Mouse (Mus musculus) left cerebral cortex, adult 11 months (tissue): ENCODE measurements around the gene Zdhhc20.
"Not testable (repeated sequence)": the region's sequence is repeated elsewhere in the genome, so short reads cannot be mapped to it uniquely, and the experiment has no call there.

Source experiments
- DNase-seq: peaks from one replicate; pipeline ENCODE4 v3.0.0; 2022; ENCODE audit warnings: low spot score

Gene Zdhhc20

DNA sequence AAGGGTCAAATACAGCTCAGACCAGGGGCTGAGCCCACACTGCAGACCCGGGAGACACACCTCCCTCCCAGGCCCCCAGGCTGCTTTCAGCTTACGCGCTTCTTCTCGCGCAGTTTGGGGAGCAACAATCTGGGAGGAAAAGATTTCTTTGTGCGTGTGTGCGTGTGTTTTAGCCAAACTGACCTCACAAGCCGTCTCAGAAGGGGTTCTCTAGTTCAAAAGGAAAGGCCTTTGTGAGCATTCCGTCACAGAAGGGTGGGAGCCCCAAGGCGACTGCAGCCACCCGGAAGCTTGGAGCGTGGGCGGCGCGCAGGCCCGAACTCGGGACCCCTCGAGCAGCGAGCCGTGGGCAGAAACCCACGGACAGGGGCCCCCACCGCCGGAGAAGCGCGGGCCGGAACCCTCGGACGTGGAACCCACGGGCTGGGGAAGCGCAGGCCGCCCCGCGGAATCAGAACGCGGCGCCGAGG is 500 bp downstream of the Zdhhc20 start:
- no peak for DNase-seq

DNA sequence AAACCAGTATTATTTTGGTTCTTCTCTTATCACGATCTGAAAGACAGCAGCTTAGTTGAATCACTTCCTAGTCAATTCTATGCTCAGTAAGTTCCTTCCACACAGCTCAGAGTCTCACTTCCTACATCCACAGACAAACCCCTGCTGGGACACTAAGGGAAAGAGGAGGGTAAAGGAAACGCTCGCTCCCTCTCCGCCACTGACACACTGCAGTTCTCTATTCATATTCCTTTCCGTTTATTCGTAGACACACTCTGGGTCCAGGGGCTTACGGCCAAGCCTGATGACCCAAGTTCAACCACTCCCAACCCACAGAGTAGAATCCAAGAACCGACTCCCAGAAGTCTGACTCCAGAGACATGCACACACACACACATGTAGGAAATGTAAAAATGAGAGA is 2.9 kb downstream of the Zdhhc20 start:
- no peak for DNase-seq

DNA sequence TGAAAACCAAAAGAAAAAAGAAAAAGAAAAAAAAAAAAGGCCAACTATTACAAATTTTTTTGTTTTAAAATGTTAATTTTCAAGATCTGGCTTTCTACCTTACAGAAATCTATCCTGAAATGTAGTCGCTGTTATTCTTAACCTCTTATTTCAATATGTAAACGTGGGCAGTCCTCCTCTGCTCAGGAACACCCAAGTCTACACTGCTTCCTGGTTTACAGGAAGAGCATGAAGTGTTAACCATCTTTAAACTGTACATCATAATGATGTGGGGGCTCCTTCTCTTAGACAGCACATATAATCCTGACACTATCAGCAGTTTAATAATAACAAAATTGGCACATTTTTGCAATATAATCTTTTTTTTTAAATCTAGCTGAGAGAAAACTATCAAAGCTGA is 4.0 kb downstream of the Zdhhc20 start:
- DNase-seq, result no peak

DNA sequence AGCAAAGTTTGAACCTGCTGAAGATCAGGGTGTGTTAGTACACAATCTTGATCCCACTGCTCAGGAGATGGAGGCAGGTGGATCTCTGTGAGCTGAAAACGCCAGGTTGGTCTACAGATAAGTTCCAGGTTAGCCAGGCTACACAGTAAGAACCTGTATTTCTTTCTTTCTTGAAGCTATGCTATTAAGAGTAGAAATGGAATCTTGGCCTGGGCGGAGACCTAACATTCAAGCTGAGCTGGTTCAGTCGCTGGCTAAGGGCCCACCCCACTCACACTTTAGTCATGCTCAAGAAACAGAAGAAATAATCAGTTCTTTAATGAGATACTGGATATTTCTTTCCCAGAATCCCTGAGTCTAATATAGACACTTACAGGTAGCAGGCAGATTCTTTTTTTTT is 6.7 kb downstream of the Zdhhc20 start:
- no peak for DNase-seq

DNA sequence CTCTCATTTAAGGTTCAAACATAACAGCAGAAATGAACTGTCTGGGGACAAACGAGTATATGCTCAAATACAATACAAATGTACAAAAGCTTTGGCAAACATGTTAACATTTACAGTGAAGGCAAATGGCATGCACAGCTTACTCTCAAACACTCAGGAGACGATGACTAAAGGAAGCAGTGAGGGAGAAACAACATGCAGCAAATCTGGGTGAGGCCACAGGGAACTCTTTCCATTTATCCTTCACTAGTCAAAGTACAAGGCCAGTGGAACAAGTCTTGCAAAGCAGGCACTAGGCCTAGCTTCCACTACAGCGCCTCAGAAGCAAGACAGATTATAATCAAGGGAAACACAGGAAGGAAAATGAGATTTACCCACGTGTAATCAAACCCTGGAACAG is 7.4 kb downstream of the Zdhhc20 start:
- DNase-seq, result no peak

DNA sequence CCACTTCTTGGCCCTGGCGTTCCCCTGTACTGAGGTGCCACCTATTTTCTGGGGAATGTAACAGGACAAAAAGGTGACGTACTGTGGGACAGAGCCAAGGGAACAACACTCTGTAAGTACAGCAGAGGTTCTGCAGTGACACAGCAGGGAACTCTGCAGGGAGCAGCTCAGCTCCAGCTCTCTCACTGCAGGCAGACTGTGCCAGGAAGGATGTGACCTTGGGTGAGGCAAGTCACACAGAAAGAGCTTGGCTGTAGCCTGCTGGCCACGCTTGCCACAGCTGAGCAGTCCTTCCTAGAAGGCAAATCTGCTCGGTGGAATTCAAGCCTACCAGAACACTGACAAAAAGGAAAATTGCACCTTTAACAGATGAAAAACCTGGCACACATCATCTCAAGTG is 8.3 kb downstream of the Zdhhc20 start:
- no peak for DNase-seq

DNA sequence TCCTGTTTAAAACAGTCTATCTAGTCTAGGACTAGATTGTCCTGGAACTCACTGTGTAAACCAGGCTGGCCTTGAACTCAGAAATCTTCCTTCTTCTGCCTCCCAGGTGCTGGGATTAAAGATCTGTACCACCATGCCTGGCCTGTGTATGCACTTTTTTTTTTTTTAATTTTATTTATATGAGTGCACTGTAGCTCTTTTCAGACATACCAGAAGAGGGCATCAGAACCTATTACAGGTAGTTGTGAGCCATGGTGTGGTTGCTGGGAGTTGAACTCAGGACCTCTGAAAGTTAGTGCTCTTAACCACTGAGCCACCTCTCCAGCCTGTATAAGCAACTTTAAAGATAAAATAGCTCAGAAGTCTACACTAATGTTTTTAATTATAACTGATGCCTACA is 9.0 kb downstream of the Zdhhc20 start:
- no peak for DNase-seq

DNA sequence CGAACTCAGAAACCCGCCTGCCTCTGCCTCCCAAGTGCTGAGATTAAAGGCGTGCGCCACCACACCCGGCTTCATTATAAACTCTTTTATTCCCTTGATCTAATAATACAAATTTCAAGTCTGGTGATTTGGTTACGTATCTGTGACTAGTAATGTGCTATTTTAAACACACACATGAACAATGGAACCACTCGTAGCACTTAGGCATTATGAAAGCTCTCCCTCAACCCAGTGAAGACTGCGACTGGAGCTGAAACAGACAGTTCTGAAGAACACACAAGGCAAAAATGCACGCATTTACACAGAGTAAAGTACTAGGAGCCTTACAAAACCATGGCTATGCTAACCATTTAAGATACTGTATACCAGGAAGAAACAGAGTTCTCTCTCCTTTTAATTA is 12.2 kb downstream of the Zdhhc20 start:
- DNase-seq, result no peak

DNA sequence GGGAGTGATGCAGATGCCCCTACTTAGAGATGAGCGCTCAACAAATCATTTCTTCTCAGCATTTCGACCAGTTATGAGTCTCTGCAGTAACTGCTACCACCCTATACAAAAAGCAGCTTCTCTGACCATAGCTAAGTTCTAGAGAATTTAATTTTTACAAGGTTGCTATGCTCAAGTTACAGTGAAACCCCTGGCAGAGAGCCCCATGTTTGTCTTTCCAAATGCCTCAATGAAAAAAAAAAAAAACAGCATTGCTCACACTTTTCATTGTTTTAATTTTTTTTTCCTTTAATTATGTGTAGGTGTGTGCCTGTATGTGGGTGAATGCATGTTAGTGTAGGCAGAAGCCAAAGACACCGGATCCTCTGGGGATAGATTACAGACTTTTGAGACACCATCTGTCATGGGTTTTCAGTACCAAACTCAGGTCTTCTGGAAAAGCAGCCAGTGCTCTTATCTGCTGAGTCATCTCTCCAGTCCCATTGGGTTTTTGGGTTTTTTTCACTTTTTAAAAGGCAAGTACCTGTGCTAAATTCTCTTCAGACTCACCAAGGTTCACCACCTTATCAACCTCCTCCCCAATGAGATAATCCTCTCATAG is 23.3 kb downstream of the Zdhhc20 start:
- no peak for DNase-seq

DNA sequence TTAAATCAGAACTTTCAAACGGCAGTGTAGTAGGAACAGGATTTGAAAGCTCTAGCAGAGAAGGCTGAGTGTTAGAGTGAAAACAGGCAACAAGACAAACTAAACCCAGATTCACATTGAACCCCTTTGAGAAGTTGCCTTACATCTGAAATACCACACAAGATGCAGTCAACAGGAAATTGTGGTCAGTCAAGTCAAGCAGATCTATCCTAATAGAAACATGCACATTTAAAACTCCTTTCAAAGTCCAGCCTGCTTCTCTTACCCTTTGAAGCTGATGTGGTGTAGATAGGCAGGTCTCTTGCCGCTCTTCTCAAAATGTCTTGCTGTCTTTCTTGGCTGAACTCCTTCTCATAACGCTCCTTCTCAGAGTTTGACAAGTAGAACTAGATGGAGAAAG is 24.8 kb downstream of the Zdhhc20 start:
- DNase-seq, result no peak

DNA sequence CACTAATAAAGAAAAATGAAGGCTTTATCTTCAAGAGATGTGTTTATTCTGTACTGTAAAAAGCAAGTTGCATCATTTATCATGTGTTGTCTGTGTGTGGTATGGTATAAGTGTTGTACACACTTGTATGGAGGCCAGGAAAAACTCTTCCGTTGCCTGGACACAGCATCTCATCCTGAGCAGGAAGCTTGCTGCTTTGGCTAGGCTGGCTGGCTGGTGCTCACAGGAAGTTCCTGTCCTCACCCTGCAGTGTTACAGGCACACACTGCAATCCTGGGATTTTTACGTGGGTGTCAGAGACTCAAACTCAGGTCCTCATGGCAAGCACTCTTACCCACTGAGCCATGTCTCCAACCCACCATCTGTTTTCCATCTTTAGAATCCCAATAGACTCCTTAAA is 26.9 kb downstream of the Zdhhc20 start:
- no peak for DNase-seq

DNA sequence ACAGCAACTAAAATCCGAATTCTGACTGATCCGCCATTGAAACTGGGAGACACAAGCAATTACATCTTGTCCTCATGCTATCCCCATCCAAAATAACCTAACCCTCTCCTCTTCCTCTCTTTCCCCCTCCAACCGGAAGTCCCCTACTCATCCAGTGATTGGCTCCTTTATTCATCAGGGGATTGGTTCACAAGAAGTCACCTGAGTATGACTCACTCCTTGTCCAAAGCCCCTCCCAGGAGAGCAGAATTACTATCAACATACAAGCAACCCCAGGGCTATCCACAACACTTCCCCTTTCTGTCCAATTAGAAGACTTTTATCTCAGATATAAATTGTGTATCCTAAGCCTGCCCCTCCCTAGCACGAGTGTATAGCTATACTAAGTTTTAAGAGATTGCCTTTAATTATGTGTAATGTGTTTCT is 28.1 kb downstream of the Zdhhc20 start:
- DNase-seq, result no peak

DNA sequence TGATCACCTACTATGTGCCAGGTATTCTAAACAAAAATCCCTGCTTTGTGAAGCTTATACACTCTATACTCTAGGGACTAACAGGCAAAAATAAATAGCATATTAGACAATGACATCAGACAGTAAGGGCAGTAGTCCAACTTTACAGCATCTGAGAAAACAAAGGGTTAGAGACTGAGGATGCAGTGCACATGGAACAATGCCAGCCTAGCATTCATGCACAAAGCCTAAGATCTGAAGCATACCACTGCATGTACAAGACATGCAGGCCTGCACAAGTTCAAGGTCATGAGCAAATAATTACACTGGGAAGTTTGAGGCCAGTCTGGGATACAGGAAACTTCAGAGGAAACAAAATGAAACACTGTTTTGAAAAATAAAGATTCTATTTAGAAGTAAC is 30.6 kb downstream of the Zdhhc20 start:
- no peak for DNase-seq

DNA sequence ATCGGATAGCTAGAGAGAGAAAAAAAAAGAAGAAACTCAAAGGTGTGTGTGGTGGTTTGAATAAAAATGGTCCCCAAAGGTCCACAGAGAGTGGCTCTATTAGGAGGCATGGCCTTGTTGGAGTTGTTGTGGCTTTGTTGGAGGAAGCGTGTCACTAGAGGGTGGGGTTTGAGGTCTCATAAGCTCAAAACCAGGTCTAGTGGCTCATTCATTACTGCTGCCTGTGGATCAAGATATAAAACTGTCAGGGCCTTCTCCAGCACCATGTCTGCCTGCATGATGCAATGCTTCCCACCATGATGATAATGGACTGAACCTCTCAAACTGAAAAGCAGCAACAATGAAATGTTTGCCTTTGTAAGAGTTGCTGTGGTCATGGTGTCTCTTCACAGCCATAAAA is 31.5 kb downstream of the Zdhhc20 start:
- no peak for DNase-seq

DNA sequence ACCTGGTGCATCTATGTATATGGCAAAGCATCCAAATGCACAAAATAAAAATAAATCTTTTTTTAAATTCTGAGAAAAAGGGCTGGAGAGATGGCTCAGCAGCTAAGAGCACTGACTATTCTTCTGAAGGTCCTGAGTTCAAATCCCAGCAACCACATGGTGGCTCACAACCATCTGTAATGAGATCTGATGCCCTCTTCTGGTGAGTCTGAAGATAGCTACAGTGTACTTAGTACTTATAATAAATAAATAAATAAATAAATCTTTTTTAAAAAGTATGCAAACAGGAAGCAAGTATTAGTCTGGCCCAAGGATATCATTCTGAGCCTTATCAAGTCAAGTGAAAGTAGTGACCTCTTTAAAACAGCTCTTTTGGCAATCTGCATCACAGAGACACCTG is 34.0 kb downstream of the Zdhhc20 start:
- not testable (repeated sequence) for DNase-seq

DNA sequence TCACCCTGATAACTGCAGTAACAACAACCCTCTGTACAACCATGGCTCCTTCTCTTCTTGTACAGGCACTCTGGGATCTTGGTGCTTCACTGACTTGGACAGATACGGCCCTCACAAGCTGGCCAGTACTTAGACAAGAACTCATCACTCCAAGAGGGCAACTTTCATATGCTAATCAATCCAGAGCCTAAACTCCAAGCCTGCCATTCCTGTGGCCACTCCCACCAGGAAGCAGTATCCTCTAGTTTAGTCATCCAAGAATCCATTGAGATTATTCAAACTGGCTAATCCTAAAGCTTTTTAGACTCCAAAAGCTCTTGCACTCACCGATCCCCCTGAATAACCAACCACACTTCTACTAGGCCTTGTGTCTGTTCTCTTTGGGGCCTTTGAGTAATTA is 37.1 kb downstream of the Zdhhc20 start:
- no peak for DNase-seq

DNA sequence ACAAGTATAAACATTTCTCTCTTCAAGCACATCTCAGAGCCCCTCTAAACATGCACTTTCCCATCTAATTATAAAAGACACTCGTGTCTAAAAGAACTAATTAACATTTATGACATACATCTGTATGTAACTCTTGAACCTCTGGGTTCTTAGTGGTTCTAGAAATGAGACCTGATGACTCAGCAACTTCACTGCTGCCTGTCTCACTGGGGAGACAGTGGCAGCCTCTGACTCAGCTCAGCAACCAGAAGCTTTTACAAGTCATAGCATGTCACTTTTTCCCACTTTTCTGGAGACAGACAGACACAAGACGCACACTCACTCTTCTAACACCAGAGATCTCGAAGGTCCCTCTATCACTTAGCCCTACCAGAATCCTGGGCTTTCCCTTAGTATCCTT is 39.7 kb downstream of the Zdhhc20 start:
- no peak for DNase-seq

DNA sequence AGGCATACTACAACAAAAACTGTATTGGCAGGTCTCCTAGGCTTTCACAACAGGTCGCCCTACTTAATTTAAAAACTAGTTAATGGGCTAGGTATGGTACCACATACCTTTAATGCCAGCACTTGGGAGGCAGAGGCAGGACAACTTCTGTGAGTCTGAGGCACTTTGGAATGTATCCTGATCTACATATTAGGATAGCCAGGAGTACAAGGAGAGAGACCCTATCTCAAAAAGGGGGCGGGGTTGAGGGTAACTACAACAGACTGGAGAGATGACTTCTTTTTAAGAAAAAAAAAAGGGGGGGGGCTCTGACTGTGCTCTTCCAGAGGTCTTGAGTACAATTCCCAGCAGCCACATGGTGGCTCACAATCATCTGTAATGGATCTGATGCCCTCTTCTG is 41.4 kb downstream of the Zdhhc20 start:
- DNase-seq, result no peak

DNA sequence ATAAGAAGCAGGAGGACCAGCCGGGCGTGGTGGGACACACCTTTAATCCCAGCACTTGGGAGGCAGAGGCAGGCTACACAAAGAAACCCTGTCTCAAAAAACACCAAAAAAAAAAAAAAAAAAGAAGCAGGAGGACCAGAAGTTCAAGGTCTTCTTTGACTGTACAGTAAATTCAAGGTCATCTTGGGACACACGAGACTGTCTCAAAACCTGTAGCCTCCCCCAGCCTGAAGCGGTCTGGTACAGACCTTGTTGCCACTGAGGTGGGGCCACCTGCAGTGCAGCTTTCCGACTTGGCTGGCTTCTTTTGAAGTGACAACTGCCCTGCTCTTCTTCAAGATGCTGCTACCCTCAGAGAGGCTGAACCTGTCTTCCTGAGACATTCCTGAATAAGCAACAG is 42.0 kb downstream of the Zdhhc20 start:
- DNase-seq, result not testable (repeated sequence)

DNA sequence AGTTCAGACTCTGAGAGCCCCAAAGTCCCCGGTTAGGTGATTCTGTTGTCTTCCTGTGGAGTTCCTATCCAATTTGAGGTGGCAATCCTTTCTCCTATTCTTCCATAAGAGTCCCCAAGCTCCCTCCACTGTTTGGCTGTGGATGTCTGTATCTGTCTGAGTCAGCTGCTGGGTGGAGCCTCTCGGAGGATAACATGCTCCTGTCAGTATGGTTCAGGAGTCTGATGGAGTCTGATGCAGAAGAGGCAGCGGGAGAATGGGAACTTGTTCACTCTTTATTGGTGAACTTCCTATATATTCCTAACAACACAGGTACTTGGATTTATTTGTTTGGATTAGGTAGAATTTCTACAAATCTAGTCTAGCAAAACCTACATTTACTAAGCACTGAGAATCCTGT is 45.5 kb downstream of the Zdhhc20 start:
- DNase-seq, result no peak

DNA sequence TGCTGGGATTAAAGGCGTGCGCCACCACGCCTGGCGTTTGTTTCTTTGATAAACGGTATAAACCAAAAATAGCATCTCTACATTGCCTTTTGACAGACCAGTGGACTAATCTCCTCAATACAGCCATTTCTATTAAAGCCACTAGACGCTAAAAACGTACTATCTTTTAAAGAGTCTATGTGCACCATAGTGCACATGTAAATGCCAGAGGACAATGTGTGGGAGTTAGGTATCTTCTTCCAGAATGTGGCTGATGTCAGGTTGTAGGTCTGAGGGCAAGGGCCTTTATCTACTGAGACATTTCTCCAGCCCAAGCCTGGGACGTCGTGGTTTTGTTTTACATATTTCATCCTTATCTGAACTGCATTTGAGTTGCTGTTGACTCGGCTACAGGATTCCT is 54.9 kb downstream of the Zdhhc20 start:
- DNase-seq, result no peak

DNA sequence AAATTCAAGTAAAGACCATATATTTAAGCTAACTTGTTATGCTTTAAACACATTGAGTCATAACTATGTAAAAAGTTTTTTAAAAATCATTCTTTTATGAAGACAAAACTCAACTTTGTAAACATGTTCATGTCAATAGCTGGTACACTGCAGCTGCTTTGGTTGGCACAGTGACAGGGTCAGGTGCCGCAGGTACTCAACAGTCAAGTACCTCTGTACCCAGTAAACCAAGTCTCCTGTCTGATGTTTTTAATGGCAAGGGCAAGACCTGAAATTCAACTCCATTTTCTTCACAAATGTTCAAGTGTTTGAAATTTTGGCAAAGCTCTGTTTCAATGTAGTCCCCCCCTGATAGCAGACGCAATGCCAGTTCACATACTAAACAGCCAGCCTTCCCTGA is 56.5 kb downstream of the Zdhhc20 start:
- DNase-seq, result no peak

DNA sequence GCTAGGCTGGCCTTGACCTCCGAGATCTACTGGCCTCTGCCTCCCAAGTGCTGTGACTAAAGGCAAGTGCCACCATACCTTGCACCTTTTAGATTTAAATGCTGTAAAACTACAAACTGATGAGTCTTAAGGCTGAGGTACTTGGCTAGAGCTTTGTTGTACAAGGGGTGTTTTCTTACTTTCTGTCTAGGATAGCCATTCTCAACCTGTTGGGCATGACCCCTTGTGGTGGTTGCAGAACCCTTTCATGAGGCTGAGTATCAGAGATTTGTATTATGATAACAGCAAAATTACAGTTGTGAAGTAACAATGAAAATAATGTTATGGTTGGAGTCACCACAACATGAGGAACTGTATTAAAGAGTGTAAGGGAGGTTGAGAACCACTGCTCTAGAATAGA is 62.8 kb downstream of the Zdhhc20 start:
- no peak for DNase-seq

DNA sequence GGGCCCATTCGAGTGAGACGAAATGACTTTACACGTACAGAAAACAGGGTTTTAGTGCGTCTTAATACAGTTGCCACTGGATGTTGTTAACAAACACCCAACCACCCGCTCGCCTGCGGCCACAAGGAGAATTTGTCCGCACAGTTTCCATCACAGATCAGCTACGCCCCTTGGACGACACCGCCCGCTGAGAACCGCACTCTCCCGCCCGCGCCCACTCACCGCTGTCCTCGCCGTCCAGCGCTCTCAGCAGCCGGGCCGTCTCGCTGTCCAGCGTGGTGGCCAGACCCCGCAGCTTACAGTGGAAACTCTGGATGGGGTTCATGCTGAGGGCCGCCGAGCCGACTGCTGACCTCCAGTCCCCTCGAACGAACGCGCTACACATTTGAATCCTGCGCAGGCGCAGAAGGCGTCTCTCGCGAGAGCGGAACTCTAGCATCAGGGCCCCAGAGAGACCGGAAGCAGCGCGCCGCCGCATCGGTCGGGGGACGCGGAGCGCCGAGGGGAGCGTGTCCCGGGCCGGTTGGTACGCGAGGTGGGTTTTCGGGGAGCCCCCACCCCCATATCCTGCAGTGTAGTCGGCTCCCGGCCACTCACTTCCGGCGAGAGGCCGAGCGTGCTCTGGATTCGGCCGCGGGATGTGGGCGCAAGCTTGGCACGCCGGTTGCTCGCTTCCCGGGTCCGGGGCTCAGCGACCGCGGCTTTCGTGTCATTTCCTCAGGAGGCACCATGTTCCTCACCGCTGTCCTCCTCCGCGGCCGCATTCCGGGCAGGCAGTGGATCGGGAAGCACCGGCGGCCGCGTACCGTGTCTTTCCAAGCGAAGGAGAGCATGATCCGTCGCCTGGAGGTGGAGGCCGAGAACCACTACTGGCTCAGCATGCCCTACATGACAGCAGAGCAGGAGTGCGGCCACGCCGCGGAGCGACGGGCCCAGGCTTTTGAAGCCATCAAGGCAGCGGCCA is 64.0 kb downstream of the Zdhhc20 start, which contains the start of the genes Ska3 and Mrpl57:
Ska3 (minus strand) TSS at position 398 of the 964 bp plus-strand sequence.
Mrpl57 (plus strand) TSS at position 447 of the 964 bp plus-strand sequence.
- DNase-seq, result peak; percentile 78
